Mouse (Mus musculus): ENCODE measurements around the gene Dnajc7.
"Not testable (repeated sequence)": the region's sequence is repeated elsewhere in the genome, so short reads cannot be mapped to it uniquely, and the experiment has no call there.

Dnajc7 gene

DNA sequence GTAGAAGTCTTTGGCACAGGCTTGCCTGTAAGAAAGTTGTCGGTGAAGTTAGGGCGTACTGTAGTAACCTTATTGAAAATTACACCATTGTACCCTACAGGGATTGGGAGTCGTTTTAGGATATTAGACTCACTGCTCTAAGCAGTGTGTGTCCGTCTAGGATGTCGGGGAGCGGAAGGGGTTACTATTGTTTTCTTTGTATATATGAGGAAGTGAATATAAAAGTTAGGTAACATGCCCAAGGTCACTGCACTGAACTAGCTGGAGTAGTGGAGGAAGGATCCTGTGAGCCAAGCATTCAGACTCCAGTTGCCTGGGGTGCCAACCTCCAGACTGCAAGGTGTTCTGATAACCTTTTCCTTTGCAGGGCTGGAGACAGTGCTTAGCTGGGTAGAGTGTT lies 73.0 kb downstream of the Dnajc7 start:
- DNase-seq (ENCODE audit: low spot score) = no peak

GRCm38 (mm10) chr11:100545746-100546085 lies 74.3 kb downstream of the Dnajc7 start:
- no peak for DNase-seq (ENCODE audit: low spot score)

GRCm38 (mm10) chr11:100544832-100545745 lies 74.9 kb downstream of the Dnajc7 start, which contains the start of gene Ttc25:
Ttc25 (plus strand) TSS chr11:100545607.
- peak; percentile 78 for DNase-seq (ENCODE audit: low spot score)

- no peak for DNase-seq (ENCODE audit: low spot score)
These were observed 78.4 kb downstream of the Dnajc7 start for GRCm38 (mm10) chr11:100541577-100541976.

GRCm38 (mm10) chr11:100540966-100541365 lies 79.0 kb downstream of the Dnajc7 start:
- no peak for DNase-seq (ENCODE audit: low spot score)

GRCm38 (mm10) chr11:100536466-100536865 lies 83.5 kb downstream of the Dnajc7 start:
- no peak for DNase-seq (ENCODE audit: low spot score)

DNA sequence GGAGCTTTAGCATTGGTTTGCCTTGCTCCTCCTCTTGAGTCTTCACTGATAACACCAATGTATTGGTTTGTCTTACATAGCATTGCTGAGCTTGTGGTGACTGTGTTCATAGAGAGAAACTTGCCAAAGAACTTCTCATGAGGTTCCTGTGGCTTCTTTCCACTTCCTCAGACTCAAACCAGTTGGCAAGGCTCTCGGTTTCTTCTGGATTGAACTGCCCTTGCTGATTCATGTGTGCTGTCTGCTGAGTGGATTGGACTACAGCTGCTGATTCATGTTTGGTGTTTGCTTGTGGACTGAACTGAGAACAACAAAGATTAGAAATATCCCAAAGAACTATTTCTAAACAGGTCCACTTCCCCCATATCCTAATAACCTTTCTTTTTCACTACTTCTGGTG lies 84.0 kb downstream of the Dnajc7 start:
- no peak for DNase-seq (ENCODE audit: low spot score)

- not testable (repeated sequence) for DNase-seq (ENCODE audit: low spot score)
These were observed 85.1 kb downstream of the Dnajc7 start for GRCm38 (mm10) chr11:100534821-100535220.

DNA sequence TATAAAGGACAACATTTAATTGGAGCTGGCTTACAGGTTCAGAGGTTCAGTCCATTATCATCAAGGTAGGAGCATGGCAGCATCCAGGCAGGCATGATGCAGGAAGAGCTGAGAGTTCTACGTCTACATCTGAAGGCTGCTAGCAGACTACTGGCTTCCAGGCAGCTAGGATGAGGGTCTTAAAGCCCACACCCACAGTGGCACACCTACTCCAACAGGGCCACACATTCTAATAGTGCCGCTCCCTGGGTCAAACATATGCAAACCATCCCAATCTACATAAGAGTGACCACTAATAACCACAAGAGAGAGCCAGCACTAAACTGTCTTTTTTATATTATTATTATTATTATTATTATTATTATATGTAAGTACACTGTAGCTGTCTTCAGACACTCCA lies 85.6 kb downstream of the Dnajc7 start:
- DNase-seq (ENCODE audit: low spot score) = not testable (repeated sequence)

- DNase-seq (ENCODE audit: low spot score) = no peak
These were observed 86.1 kb downstream of the Dnajc7 start for GRCm38 (mm10) chr11:100533871-100534270.

Data from urinary bladder, postnatal 25 days (tissue).